Mouse (Mus musculus) ovary, postnatal 36 days (tissue): ENCODE data around the gene Pakap.
A peak's percentile ranks its signal among the peaks of the same experiment; 100 is the strongest.

Source experiments
- DNase-seq: peaks from one replicate; pipeline ENCODE4 v3.0.0; 2022; ENCODE audit warnings: low spot score, mixed read lengths

Gene Pakap

GRCm38 (mm10) chr4:57675387-57675786 is 107.4 kb downstream of the Pakap start:
- peak; percentile 51 for DNase-seq

- no peak for DNase-seq
These were observed 109.9 kb downstream of the Pakap start for GRCm38 (mm10) chr4:57677916-57678315.

DNA sequence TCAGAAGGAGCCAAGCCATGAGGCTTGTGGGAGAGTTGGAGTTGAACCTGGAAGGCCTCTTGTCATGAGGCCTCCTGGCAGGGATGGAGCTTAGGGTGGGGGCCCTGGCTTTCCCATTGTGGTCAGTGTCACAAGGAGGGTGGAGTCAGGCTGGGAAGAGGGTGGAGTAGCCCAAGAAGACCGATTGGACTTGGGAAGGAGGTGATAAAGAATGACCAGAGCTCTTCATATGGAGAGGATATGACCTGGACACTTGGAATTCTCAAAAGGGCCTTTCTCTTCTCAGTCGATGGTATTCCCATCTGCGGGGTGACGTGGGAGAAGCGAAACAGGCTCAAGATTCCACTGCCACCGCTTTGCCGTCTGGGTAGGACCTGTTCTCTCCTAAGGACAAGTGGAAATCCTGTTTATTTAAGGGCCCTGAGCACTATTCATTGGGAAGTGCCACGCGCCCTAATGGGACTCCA is 111.0 kb downstream of the Pakap start:
- DNase-seq, result no peak

DNA sequence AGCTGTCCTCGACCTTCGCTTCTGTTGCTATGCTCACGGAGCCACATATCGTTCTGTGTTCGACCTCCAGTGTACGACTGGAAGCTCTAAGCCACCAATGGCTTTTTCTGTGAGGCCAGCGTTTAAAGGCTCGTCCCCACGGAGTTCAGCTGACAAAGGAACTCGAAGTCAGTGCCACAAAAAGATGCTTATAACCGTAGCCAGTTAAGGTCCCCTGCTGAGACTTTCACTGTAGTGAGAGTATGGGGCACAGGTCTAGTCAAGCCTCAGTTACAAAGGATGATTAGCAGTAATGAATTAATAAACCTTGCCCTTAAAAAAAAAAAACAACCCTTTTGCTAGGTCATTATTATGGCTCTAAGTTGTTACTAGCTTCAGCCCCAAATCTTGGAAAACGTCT is 112.2 kb downstream of the Pakap start:
- DNase-seq, result no peak

- DNase-seq, result no peak
These were observed 113.5 kb downstream of the Pakap start for GRCm38 (mm10) chr4:57681511-57681910.

- DNase-seq, result no peak
These were observed 114.4 kb downstream of the Pakap start for GRCm38 (mm10) chr4:57682341-57682740.

- DNase-seq, result no peak
These were observed 115.0 kb downstream of the Pakap start for GRCm38 (mm10) chr4:57682944-57683343.

DNA sequence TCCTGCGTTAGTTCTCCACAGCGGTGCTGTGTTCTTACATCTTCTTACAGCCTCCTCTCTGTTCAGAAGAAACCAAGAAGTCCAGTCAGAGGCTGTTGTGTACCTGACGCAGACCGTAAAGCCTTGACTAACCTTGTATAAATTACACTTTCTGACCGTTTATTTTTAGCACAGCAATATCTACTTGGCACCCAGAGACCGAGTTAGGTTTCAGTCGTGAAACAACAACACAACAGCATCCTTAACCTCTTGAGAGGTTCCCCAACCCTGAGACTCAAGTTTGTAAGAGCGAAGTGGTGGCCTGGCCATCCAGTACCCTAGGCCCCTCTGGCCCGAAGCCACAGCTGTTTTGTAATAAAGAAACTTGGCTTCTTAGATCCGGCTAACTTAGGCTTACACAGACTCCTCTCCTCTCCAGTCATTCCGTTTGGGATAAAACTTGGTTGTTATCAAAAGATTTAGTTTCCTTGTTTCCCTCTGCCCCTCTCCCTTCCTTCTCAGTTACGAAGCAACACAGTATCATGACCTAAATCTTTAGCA is 116.8 kb downstream of the Pakap start:
- DNase-seq, result no peak

DNA sequence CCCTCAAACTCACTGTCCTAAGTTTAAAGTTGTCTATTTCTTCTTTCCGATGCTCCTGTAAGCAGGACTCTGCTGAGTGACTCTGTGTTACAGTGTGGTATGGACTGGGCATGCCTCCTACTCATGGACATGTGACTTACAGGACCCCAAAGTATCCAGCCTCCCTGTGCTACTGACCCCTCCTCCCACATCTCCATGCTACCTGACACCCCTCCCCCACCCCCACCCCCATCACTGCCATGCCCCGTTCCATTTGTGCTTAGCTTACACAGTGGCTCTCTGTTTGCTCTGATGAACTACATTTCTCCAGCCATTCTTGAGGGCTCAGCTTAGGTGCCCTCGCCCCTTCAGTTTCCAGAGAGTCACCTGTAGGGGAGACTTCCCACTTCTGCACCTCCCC is 118.8 kb downstream of the Pakap start:
- DNase-seq, result no peak

GRCm38 (mm10) chr4:57687583-57687982 is 119.6 kb downstream of the Pakap start:
- DNase-seq, result no peak

DNA sequence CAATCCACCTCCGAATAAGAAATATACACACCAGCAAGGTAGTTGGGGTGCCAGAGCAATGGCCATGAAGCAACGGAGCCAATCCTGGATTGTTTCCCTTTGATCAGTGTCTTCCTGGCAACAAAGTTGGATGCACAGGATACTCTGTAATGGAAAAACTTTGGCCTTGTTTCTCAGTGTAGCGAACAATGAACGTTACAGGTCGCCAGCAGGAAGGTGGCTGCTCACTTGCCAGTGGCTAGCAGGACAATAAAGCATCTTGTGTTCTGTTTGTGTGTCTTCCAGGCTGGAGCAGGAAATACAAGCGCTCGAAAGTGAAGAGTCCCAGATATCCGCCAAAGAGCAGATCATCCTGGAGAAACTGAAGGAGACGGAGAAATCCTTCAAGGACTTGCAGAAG is 120.2 kb downstream of the Pakap start:
- DNase-seq, result no peak

GRCm38 (mm10) chr4:57690001-57690400 is 122.0 kb downstream of the Pakap start:
- no peak for DNase-seq

DNA sequence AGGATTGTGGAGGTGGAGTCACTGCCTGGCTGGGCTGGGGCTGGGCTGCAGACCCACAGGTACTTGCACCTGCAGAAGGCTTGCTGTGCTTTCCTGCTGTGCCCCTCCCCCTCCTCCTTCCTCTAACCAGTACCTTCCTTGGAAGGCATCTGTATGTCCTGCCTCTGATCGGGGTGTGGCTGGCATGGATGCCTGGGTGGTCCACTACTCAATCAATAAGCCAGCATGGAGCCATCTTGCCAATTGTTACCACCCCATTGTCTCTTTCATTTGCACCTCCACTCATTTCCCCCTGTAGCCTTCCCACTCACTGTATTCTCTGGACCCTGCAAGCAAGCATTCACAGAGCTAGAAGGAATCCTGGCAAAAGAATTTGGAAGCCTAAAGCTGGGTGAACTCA is 122.8 kb downstream of the Pakap start:
- no peak for DNase-seq

DNA sequence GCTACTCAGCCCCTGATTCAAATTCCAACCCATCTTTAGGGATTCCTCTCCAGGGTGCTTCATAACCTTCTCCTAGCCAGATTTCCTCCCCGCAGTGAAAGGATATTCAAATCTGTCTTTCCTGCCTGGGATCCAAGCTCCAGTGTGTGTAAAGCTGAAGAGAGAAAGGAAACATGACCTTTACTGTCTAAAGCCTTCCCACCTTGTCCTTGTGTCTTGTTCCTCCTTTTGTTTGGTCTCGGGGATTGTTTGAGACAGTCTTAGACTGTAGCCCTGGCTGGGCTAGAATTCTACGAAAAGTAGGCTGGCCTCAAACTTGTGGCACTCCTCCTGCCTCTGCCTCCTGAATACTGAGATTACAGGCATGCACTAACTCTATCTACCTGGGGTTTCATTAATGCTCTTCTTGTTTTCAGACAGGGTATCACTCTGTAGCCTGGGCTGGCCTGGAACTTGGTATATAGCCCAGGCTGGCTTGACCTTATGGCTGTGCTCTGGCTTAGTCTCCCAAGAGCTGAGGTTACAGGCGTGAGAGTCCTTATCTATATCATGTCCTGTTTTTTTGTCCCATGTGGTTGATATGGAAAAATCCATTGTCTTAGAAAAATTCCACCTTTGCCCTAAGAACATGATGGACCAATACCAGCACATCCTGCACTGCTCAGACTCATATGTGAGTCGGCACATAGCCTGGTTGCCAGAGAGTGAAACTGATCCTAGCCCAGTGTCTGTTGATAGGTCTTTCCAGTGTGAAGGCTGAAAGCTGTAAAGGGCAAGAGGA is 126.6 kb downstream of the Pakap start:
- no peak for DNase-seq

DNA sequence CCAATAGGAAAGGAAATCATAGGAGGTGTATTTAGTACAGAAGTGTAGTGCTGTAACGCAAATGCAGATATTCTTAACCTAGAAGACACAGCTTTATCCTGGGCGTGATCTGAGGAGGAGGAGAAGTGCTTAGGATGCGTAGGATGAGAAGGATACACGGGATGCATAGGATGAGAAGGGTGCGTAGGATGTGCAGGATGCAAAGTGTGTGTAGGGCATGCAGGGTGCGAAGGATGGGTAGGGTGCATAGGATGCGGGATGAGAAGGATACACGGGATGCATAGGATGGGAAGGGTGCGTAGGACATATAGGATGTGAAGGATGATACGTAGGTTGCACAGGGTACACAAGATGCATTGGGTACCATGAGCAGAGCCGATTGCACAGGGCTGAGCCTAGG is 129.0 kb downstream of the Pakap start:
- no peak for DNase-seq

GRCm38 (mm10) chr4:57697918-57698611 is 130.1 kb downstream of the Pakap start:
- no peak for DNase-seq

DNA sequence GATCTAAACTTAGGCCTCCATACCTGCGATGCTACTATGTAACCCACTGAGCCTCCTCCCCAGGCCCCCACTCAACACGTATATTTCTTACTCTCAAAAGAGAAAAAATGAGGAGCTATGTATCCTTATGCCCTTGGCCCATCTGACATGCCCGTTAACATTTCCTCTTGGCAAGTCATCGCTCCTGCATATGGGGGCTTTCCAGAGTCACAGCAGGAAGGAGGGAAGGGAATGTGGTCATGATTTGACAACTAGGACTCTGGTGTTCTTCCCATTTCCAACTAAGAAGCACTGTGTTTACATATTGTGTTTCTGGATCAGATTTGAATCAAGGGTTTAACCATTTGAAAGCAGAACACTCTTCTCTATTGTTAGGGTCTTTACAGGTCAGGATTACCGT is 133.6 kb downstream of the Pakap start:
- DNase-seq, result no peak

- DNase-seq, result no peak
These were observed 135.8 kb downstream of the Pakap start for GRCm38 (mm10) chr4:57703574-57704470.

DNA sequence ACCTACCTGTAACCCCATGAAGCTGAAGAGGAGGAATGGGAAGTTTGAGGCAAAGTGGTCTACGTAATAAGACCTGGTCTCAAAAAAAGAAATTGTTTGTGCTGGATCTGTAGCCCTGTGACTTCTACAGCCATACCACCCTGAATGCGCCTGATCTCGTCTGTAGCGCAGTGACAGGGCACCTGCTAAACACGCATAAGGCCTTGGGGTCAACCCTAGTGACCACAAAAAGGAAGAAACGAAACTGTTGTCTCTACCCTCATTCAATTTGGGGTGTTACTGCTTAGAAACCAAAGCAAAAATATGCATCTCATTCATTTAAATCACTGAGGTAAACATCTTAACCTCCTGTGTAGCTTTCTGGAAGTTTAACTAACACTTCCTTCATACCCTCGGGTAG is 136.6 kb downstream of the Pakap start:
- DNase-seq, result no peak

- DNase-seq, result no peak
These were observed 147.9 kb downstream of the Pakap start for GRCm38 (mm10) chr4:57715849-57716248.

GRCm38 (mm10) chr4:57716735-57717134 is 148.8 kb downstream of the Pakap start:
- DNase-seq, result no peak

- DNase-seq, result no peak
These were observed 149.4 kb downstream of the Pakap start, which contains the start of gene Akap2 for GRCm38 (mm10) chr4:57717354-57717753. Gene Akap2 (plus strand): TSS chr4:57717657.
